Mouse (Mus musculus): ENCODE data around the gene Gm20716. TPM values are rescaled to one million over a fixed set of nuclear protein-coding genes. Genes with fewer than 3 reads are reported as not detected.

Gene Gm20716
- total RNA-seq (2021), result 10 to 100 TPM; 34.4 to 43.4 TPM
- long read RNA-seq, experiment 1, partial matches to known transcripts, result 2 of 9 reads
- long read RNA-seq, experiment 1, other reads (novel, unspliced or antisense), result 7 of 9 reads
- long read RNA-seq, experiment 2, partial matches to known transcripts, result 1 of 30 reads
- long read RNA-seq, experiment 2, other reads (novel, unspliced or antisense), result 29 of 30 reads

- peak; percentile 69 to 78 for DNase-seq (ENCODE audit: low spot score in 2 of 2)
Measured at GRCm38 (mm10) chr2:168230026-168230728, at the start of gene Gm20716, which contains the start of the genes Dpm1 and Mocs3. Gene Gm20716 (minus strand): TSS chr2:168230364. Gene Dpm1 (minus strand): TSS chr2:168230591. Gene Mocs3 (plus strand): TSS chr2:168230622.

- DNase-seq (ENCODE audit: low spot score in 2 of 2), result peak; percentile 29 to 44
Measured at GRCm38 (mm10) chr2:168274374-168274935, 44.3 kb upstream of the Gm20716 start.

GRCm38 (mm10) chr2:168273387-168273786, 43.2 kb upstream of the Gm20716 start:
- DNase-seq (ENCODE audit: low spot score in 2 of 2), result no peak

- no peak for DNase-seq (ENCODE audit: low spot score in 2 of 2)
Measured at GRCm38 (mm10) chr2:168268033-168268432, 37.9 kb upstream of the Gm20716 start.

GRCm38 (mm10) chr2:168260900-168261299, 30.7 kb upstream of the Gm20716 start:
- DNase-seq (ENCODE audit: low spot score in 2 of 2), result no peak

- DNase-seq (ENCODE audit: low spot score in 2 of 2), result no peak
Measured at GRCm38 (mm10) chr2:168260124-168260523, 30.0 kb upstream of the Gm20716 start.

- DNase-seq (ENCODE audit: low spot score in 2 of 2), result no peak
Measured at GRCm38 (mm10) chr2:168259046-168259445, 28.9 kb upstream of the Gm20716 start.

GRCm38 (mm10) chr2:168257188-168257587, 27.0 kb upstream of the Gm20716 start:
- DNase-seq (ENCODE audit: low spot score in 2 of 2), result no peak

GRCm38 (mm10) chr2:168256506-168256905, 26.3 kb upstream of the Gm20716 start:
- no peak for DNase-seq (ENCODE audit: low spot score in 2 of 2)

GRCm38 (mm10) chr2:168253822-168254221, 23.7 kb upstream of the Gm20716 start:
- DNase-seq (ENCODE audit: low spot score in 2 of 2), result no peak

GRCm38 (mm10) chr2:168252639-168253292, 22.6 kb upstream of the Gm20716 start:
- DNase-seq (ENCODE audit: low spot score in 2 of 2), result no peak

GRCm38 (mm10) chr2:168250270-168250669, 20.1 kb upstream of the Gm20716 start:
- peak; percentile 48 to 72 for DNase-seq (ENCODE audit: low spot score in 2 of 2)

GRCm38 (mm10) chr2:168248856-168249245, 18.7 kb upstream of the Gm20716 start:
- DNase-seq (ENCODE audit: low spot score in 2 of 2), result no peak

GRCm38 (mm10) chr2:168248167-168248855, 18.1 kb upstream of the Gm20716 start:
- no peak for DNase-seq (ENCODE audit: low spot score in 2 of 2)

- no peak for DNase-seq (ENCODE audit: low spot score in 2 of 2)
Measured at GRCm38 (mm10) chr2:168245571-168245970, 15.4 kb upstream of the Gm20716 start.

GRCm38 (mm10) chr2:168243278-168243677, 13.1 kb upstream of the Gm20716 start:
- no peak for DNase-seq (ENCODE audit: low spot score in 2 of 2)

GRCm38 (mm10) chr2:168242841-168243240, 12.7 kb upstream of the Gm20716 start:
- DNase-seq (ENCODE audit: low spot score in 2 of 2), result no peak

- no peak for DNase-seq (ENCODE audit: low spot score in 2 of 2)
Measured at GRCm38 (mm10) chr2:168238335-168238734, 8.2 kb upstream of the Gm20716 start.

- no peak for DNase-seq (ENCODE audit: low spot score in 2 of 2)
Measured at GRCm38 (mm10) chr2:168233286-168233685, 3.1 kb upstream of the Gm20716 start.

GRCm38 (mm10) chr2:168231471-168231829, 1.3 kb upstream of the Gm20716 start:
- DNase-seq (ENCODE audit: low spot score in 2 of 2), result no peak

GRCm38 (mm10) chr2:168230773-168231470, 758 bp upstream of the Gm20716 start:
- DNase-seq (ENCODE audit: low spot score in 2 of 2), result peak in 1 of 2 experiments; percentile 6
